Mouse (Mus musculus) heart, adult 2 months (tissue): Measurements from ENCODE around the gene Ptprm.
A peak's percentile ranks its signal among the peaks of the same experiment; 100 is the strongest.

Experiments
- CTCF ChIP-seq: fragments of 200-600 bp; IDR thresholded peaks from 2 replicates; pipeline ENCODE4 v1.8.1; 2022; ENCODE audit warnings: antibody characterized with exemption, mild to moderate bottlenecking, moderate library complexity
- POLR2A ChIP-seq: fragments of 200-500 bp; IDR thresholded peaks from 2 replicates; pipeline ENCODE4 v1.6.1; 2011; ENCODE audit warnings: mild to moderate bottlenecking, low read depth, low read length, control low read depth; ENCODE audit not compliant: insufficient read depth

DNA sequence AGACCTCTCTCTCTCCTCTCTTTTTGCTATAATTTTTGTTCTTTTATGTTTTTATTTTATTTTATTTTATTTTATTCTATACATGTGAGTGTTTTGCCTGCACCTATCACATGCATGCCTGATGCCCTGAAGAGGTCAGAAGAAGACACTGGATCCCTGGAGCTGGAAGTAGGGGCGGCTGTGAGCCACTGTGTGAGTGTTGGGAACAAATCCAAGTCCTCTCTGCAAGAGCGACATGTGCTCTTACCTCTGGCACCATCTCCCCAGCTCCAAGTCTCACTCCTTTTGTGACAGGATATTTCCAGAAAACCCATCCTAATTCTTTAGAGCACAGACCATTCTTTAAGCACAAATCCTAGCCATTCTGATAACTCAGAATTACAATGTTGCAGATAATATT lies 372.6 kb downstream of the Ptprm start:
- TF ChIP-seq POLR2A (no peak), CTCF (peak; percentile 44)
